Mouse (Mus musculus): Measurements from ENCODE around the gene Ate1. TPM values are rescaled to one million over a fixed set of nuclear protein-coding genes. Genes with fewer than 3 reads are reported as not detected.

The Ate1 gene
- polyA plus RNA-seq, 1 experiment from 2014 or later: 72.9 TPM

GRCm38 (mm10) chr7:130382126-130382525 lies 138.0 kb downstream of the Ate1 start:
- H3K36me3 ChIP-seq (ENCODE audit: insufficient read depth): 0 out of 2 replicates have a peak, but pooled peaks cover under 1% of the 10 kb centered on the region
- H3K4me3 ChIP-seq (ENCODE audit: low read depth, low read length): no peak overlapping the region
- H3K27ac ChIP-seq (ENCODE audit: low read depth): no peak overlapping the region
- ATAC-seq (ENCODE audit: insufficient read depth): no peak
- H3K4me2 ChIP-seq: no peak overlapping the region
- TF ChIP-seq CTCF (IDR thresholded peaks at IDR 0.05; ENCODE audit: low read depth): peak; percentile 25; the same call in 1 of the 2 replicates
- DNase-seq: no peak
- no peaks in the 10 kb centered on the region for H3K4me1 ChIP-seq (ENCODE audit: insufficient read depth)
- no peak overlapping the region for H3K9ac ChIP-seq
- H3K9me3 ChIP-seq (ENCODE audit: low read depth, low read length): no peaks in the 10 kb centered on the region
- H3K27me3 ChIP-seq (ENCODE audit: insufficient read depth, low read length): no peaks in the 10 kb centered on the region
- 95% methylated on average over 13 of the region's 13 CpGs for WGBS

- 86% methylated on average over 8 of the region's 8 CpGs for WGBS
- no peak for TF ChIP-seq CTCF (IDR thresholded peaks at IDR 0.05; ENCODE audit: low read depth)
- H3K4me3 ChIP-seq (ENCODE audit: low read depth, low read length): no peak overlapping the region
- H3K27me3 ChIP-seq (ENCODE audit: insufficient read depth, low read length): no peaks in the 10 kb centered on the region
- no peak overlapping the region for H3K9ac ChIP-seq
- ATAC-seq (ENCODE audit: insufficient read depth): no peak
- H3K27ac ChIP-seq (ENCODE audit: low read depth): no peak overlapping the region
- no peak overlapping the region for H3K4me2 ChIP-seq
- no peaks in the 10 kb centered on the region for H3K9me3 ChIP-seq (ENCODE audit: low read depth, low read length)
- H3K36me3 ChIP-seq (ENCODE audit: insufficient read depth): no peaks in the 10 kb centered on the region
- no peak for DNase-seq
- no peaks in the 10 kb centered on the region for H3K4me1 ChIP-seq (ENCODE audit: insufficient read depth)
These were observed 138.7 kb downstream of the Ate1 start for GRCm38 (mm10) chr7:130381387-130381951.

GRCm38 (mm10) chr7:130380769-130381355 lies 139.3 kb downstream of the Ate1 start:
- Histone ChIP-seq H3K9me3 (ENCODE audit: low read depth, low read length) (no peaks in the 10 kb centered on the region), H3K4me1 (ENCODE audit: insufficient read depth) (no peaks in the 10 kb centered on the region), H3K36me3 (ENCODE audit: insufficient read depth) (no peaks in the 10 kb centered on the region), H3K27me3 (ENCODE audit: insufficient read depth, low read length) (no peaks in the 10 kb centered on the region), H3K27ac (ENCODE audit: low read depth) (no peak overlapping the region), H3K4me2 (no peak overlapping the region), H3K4me3 (ENCODE audit: low read depth, low read length) (no peak overlapping the region), H3K9ac (no peak overlapping the region)
- WGBS: 85% methylated on average over 8 of the region's 8 CpGs
- ATAC-seq (ENCODE audit: insufficient read depth): no peak
- TF ChIP-seq CTCF (IDR thresholded peaks at IDR 0.05; ENCODE audit: low read depth): peak; percentile 57
- no peak for DNase-seq

GRCm38 (mm10) chr7:130380367-130380766 lies 139.8 kb downstream of the Ate1 start:
- no peak overlapping the region for H3K4me3 ChIP-seq (ENCODE audit: low read depth, low read length)
- H3K9ac ChIP-seq: no peak overlapping the region
- no peaks in the 10 kb centered on the region for H3K9me3 ChIP-seq (ENCODE audit: low read depth, low read length)
- WGBS: 92% methylated on average over 7 of the region's 7 CpGs
- DNase-seq: no peak
- ATAC-seq (ENCODE audit: insufficient read depth): no peak
- H3K36me3 ChIP-seq (ENCODE audit: insufficient read depth): no peaks in the 10 kb centered on the region
- no peak overlapping the region for H3K4me2 ChIP-seq
- H3K4me1 ChIP-seq (ENCODE audit: insufficient read depth): no peaks in the 10 kb centered on the region
- TF ChIP-seq CTCF (IDR thresholded peaks at IDR 0.05; ENCODE audit: low read depth): no peak
- no peaks in the 10 kb centered on the region for H3K27me3 ChIP-seq (ENCODE audit: insufficient read depth, low read length)
- no peak overlapping the region for H3K27ac ChIP-seq (ENCODE audit: low read depth)

- H3K27me3 ChIP-seq (ENCODE audit: insufficient read depth, low read length): no peaks in the 10 kb centered on the region
- no peak overlapping the region for H3K27ac ChIP-seq (ENCODE audit: low read depth)
- WGBS: 87% methylated on average over 5 of the region's 5 CpGs
These were observed 140.3 kb downstream of the Ate1 start for GRCm38 (mm10) chr7:130379886-130380285.

GRCm38 (mm10) chr7:130378308-130378707 lies 141.9 kb downstream of the Ate1 start:
- no peak for ATAC-seq (ENCODE audit: insufficient read depth)
- Histone ChIP-seq H3K9me3 (ENCODE audit: low read depth, low read length) (no peaks in the 10 kb centered on the region), H3K27me3 (ENCODE audit: insufficient read depth, low read length) (no peaks in the 10 kb centered on the region), H3K4me2 (no peak overlapping the region), H3K9ac (no peak overlapping the region), H3K4me1 (ENCODE audit: insufficient read depth) (no peaks in the 10 kb centered on the region), H3K4me3 (ENCODE audit: low read depth, low read length) (no peak overlapping the region), H3K27ac (ENCODE audit: low read depth) (no peak overlapping the region), H3K36me3 (ENCODE audit: insufficient read depth) (no peaks in the 10 kb centered on the region)
- TF ChIP-seq CTCF (IDR thresholded peaks at IDR 0.05; ENCODE audit: low read depth): no peak
- no peak for DNase-seq
- 78% methylated on average over 3 of the region's 3 CpGs for WGBS

More at GRCm38 (mm10) chr7:130379886-130380285, 140.3 kb downstream of the Ate1 start:
- TF ChIP-seq CTCF (IDR thresholded peaks at IDR 0.05; ENCODE audit: low read depth): no peak
- Histone ChIP-seq H3K9me3 (ENCODE audit: low read depth, low read length) (no peaks in the 10 kb centered on the region), H3K4me1 (ENCODE audit: insufficient read depth) (no peaks in the 10 kb centered on the region), H3K9ac (no peak overlapping the region), H3K36me3 (ENCODE audit: insufficient read depth) (no peaks in the 10 kb centered on the region), H3K4me2 (no peak overlapping the region), H3K4me3 (ENCODE audit: low read depth, low read length) (no peak overlapping the region)
- no peak for DNase-seq
- no peak for ATAC-seq (ENCODE audit: insufficient read depth)

DNA sequence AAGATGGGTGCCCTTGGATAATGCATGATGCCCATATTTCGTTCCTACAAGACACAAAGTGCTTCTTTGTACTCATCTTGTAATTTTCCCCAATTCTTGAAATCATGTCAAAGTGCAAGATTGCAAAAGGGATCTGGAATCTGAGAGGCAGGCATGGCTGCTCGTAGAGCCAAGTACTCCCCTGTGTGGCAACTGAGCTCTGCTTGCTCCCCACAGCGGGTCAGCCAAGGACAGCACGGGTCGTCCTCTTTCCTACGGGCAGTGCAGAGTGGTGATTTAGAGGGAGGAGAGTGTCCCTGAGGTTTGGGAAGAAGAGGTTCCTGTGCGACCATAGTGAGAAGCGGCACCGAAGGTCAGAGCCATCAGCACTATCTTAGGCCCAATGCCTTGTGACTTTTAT lies 145.9 kb downstream of the Ate1 start:
- TF ChIP-seq CTCF (IDR thresholded peaks at IDR 0.05; ENCODE audit: low read depth): no peak
- Histone ChIP-seq H3K27me3 (ENCODE audit: insufficient read depth, low read length) (no peaks in the 10 kb centered on the region), H3K9ac (no peak overlapping the region), H3K9me3 (ENCODE audit: low read depth, low read length) (no peaks in the 10 kb centered on the region), H3K27ac (ENCODE audit: low read depth) (no peak overlapping the region), H3K4me3 (ENCODE audit: low read depth, low read length) (no peak overlapping the region), H3K4me1 (ENCODE audit: insufficient read depth) (no peaks in the 10 kb centered on the region), H3K4me2 (no peak overlapping the region), H3K36me3 (ENCODE audit: insufficient read depth) (no peaks in the 10 kb centered on the region)
- DNase-seq: no peak
- no peak for ATAC-seq (ENCODE audit: insufficient read depth)
- WGBS: 79% methylated on average over 9 of the region's 9 CpGs

All from lung, embryonic 14.5 days (tissue).